Mouse (Mus musculus): Measurements from ENCODE around the gene Slc22a4.
"Not testable (repeated sequence)": the region's sequence is repeated elsewhere in the genome, so short reads cannot be mapped to it uniquely, and the experiment has no call there.

The Slc22a4 gene

GRCm38 (mm10) chr11:54004734-54005133 lies 23.2 kb downstream of the Slc22a4 start:
- DNase-seq (ENCODE audit: low spot score in 2 of 2) = no peak

GRCm38 (mm10) chr11:54004221-54004620 lies 23.7 kb downstream of the Slc22a4 start:
- no peak for DNase-seq (ENCODE audit: low spot score in 2 of 2)

DNA sequence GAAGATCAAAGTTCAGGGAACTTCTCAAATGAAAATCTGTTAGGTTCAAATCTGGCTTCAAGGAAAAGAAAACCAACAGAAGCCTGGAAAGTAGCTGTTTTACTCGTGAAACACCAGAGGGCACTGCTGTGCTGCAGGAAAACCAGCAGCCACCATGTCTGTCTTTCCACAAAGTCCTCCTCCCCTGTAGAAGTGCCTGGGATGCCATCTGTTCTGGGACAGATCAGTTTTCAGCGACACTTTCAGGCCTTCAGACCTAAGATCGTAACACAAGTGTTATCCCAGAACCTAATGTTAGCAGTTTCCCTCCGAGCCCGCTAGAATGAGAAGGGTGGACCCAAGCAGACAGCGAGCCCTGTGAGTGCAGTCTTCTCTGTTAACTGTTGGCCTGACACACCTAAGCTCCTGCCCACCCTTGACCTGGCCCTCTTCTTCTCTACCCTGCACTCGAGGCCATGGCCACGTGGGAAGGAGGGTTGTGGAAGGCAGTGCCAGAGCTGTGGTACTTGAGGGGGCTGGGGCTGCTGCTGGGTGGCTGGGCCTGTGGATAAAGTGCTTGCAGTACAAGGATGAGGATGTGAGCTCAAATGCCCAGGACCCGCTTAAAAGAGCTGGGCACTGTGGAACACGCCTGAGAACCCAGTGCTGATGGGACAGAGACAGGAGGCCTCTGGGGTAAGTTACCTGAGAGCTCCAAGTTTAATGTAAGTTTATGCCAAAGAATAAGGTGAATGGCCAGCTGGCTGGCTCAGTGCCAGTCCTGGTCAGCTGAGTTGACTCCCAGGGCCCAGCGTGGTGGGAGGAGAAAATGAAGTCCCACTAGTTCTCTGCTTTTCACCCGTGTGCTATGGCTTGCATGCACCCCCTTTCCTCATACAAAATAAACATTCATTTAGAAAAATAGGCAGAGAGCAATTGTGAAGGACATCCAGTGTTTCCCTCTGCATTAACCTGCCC lies 24.9 kb downstream of the Slc22a4 start:
- peak in 1 of 2 experiments; percentile 60 for DNase-seq (ENCODE audit: low spot score in 2 of 2)

GRCm38 (mm10) chr11:54002147-54002760 lies 25.6 kb downstream of the Slc22a4 start:
- DNase-seq (ENCODE audit: low spot score in 2 of 2) = peak; percentile 15 to 64

DNA sequence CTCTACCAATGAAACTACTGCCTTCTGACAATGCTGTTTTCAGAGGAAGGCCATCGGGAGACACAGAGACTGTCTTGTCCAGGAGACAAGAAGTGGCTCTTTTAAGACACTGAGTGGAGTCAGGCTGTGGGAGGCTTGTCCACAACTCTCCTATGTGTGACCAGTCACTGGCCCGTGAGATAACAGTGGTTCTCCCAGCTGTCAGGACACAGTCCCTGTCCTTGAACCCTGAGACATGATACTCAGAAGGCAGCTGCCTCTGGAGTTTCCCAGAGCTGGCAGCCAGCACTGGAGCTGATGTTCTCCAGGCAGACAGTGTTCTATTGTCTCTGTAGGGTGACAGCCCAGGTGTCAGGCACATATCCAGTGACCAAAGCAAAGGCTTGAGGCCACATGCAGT lies 30.2 kb downstream of the Slc22a4 start:
- DNase-seq (ENCODE audit: low spot score in 2 of 2) = no peak

- DNase-seq (ENCODE audit: low spot score in 2 of 2) = no peak
These were observed 35.6 kb downstream of the Slc22a4 start for GRCm38 (mm10) chr11:53992264-53992663.

DNA sequence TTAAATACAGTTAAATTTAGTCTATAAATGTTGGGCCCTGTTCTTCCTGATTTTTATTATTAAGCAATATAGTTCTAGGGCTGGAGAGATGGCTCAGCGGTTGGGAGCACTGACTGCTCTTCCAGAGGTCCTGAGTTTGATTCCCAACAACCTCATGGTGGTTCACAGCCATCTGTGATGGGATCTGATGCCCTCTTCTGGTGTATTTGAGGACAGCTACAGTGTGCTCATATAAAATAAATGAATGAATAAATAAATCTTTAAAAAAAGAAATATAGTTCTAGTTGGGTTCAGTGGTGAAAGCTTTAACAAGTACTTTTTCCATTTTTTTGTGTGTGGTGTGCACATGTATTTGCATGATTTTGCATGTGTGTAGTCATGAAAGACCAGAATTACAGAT lies 38.7 kb downstream of the Slc22a4 start:
- no peak for DNase-seq (ENCODE audit: low spot score in 2 of 2)

DNA sequence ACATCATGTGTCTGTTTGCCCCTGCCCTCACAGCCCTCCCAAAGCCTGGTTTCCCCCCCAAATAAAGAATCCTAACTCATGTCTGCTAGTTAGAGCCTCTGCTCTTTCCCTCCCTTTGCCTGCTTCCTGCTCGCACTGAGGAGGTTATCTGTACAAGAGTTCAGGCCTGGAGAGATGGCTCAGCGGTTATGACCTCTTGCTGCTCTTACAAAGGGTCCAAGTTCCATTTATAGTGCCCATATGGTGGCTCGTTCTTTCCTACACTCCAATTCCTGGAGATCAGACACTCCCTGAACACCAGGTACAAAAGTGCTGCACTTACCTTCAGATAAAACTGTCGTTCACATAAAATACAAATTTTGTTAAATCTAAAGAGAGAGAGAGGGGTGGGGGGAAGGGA lies 39.8 kb downstream of the Slc22a4 start:
- no peak for DNase-seq (ENCODE audit: low spot score in 2 of 2)

DNA sequence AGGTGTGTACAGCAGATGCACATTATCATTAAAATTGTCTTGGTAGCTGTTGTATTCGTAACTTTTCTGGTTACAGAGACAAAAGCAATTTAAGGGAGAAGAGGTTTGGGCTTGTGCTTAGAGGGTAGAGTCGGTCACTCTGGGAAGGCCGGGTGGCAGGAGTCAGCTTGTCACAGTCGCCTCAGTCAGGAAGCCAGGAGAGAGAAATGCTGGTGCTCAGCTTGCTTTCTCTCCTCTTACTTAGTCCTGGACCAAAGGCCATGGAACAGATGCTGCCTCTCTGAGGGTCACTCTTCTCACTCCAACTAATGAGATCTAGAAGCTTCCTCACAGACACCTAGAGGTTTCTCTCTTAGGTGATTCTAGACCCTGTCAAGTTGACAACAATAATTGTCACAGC lies 46.5 kb downstream of the Slc22a4 start:
- no peak for DNase-seq (ENCODE audit: low spot score in 2 of 2)

DNA sequence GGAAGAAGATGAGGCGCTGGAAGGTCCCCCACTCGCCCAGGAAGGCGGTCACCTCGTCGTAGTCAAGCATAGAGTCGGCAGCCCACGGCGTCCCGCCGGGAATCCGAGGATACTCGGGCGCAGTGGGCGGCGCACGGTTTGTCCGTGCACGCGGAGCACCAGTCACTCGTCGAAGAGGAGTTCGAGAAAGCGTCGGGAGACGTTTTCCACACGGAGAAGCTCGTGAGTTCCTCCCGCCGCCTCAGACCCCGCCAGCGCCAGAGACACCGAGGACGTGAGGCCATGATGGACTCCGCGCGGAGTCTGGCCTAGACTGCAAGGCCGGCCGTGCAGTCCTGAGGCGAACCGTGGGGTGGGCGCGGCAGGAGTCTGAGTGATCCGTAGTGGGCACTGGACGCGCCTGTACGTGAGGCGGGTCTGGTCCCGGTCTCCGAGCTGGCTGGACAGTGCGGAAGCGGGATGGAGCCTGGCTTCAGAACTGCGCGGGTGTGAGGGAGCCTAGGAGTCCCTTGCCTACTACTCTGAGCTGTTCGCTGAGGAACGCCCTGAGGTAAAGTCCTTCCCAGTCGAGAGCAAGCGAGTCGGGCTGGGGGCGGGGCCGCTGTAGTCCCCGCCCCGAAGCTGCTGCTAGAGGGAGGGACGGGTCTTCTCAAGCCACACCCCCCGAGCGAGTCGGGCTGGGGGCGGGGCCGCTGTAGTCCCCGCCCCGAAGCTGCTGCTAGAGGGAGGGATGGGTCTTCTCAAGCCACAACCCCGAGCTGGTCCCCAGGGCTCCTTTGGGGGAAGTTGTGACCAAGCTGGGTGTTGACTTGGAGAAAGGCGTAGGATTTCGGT lies 47.9 kb downstream of the Slc22a4 start, which contains the start of gene Slc22a21:
Gene Slc22a21, minus strand, starts transcription at position 545 of the 834 bp plus-strand sequence.
- peak; percentile 23 to 49 for DNase-seq (ENCODE audit: low spot score in 2 of 2)

- DNase-seq (ENCODE audit: low spot score in 2 of 2) = not testable (repeated sequence)
These were observed 48.5 kb downstream of the Slc22a4 start for GRCm38 (mm10) chr11:53979456-53979787.

DNA sequence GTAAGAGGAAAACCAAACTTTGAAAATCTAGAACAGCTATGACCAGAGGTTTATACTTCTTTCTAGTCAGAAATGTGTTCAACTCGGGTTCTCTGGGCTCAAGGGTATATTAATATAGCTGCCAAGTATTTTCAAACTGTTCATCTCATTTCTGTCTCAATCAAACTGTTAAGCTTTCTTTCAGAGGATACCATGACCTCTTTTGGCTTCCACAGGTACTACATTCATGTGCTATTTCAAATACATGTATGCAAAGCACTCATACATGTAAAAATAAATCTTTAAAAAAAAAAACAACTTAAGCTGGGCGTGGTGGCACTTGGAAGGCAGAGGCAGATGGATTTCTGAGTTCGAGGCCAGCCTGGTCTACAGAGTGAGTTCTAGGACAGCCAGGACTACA lies 50.2 kb downstream of the Slc22a4 start:
- no peak for DNase-seq (ENCODE audit: low spot score in 2 of 2)

- no peak for DNase-seq (ENCODE audit: low spot score in 2 of 2)
These were observed 52.3 kb downstream of the Slc22a4 start for GRCm38 (mm10) chr11:53975559-53975958.

DNA sequence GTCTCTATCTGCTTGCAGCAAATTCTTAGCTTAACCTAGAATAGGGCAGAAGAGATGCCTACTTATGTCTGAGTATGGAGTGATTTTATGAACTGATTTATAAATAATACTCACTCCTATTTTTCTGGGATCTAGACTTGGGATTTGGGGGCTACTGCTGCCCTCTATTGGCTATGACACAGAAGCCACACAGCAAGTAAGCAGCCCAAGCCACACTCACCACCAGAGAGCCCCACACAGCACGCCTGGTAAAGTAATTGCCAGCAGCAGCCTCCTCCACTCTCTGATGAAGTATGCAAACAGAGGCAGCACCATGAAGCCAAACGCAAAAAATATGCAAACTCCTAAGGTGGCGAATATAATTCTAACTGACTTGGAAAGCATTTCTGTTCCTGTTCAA lies 68.9 kb downstream of the Slc22a4 start:
- DNase-seq (ENCODE audit: low spot score in 2 of 2) = no peak

GRCm38 (mm10) chr11:53958176-53958575 lies 69.7 kb downstream of the Slc22a4 start:
- peak; percentile 12 to 43 for DNase-seq (ENCODE audit: low spot score in 2 of 2)

- DNase-seq (ENCODE audit: low spot score in 2 of 2) = no peak
These were observed 71.3 kb downstream of the Slc22a4 start for GRCm38 (mm10) chr11:53956636-53957035.

DNA sequence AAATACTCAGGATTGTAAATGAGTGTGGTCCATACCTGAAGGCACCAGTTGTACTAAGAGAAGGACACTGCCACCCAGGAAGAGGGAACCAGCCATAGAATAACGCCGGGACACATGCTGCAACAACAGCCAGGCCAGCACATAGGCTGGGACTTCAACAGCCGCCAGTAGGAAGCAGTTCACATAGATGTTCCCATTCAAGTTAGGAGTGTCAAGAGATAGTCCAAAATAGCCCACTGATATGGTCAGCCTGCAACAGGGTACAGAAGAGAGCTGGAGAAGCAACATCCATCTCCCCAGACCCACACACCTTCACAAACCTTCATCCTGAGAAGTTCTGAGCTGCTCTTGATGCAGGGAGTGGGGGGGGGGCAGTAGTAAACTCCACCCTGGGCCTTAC lies 73.2 kb downstream of the Slc22a4 start:
- no peak for DNase-seq (ENCODE audit: low spot score in 2 of 2)

DNA sequence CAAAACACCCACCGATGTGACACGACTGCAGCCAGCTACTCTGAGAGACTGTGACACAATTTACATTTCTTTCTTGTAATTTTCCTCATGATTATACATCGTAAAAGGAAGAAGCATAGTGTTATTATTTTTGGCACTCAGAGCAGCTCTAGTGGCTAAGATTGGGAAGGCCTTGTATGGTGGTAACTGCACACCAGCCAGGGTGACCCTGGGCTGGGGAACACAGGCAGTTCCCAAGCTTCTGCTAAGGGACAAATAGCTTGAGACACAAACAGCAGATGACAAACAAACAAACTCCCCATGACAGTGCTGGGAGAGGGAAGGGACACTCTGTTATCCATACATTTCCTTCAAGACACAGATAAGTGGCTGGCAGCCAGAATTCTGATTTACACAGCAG lies 77.8 kb downstream of the Slc22a4 start:
- DNase-seq (ENCODE audit: low spot score in 2 of 2) = not testable (repeated sequence)
